Mouse (Mus musculus): ENCODE data around the gene Mapk3. TPM values are rescaled to one million over a fixed set of nuclear protein-coding genes. Genes with fewer than 3 reads are reported as not detected.
A peak's percentile ranks its signal among the peaks of the same experiment; 100 is the strongest.

Mapk3 gene
- total RNA-seq, 2 experiments from 2014 or later: 15.7 to 21.9 TPM

- intact Hi-C loops (cut with DNase I): loop anchor here (5.0 kb wide), 1 partner anchor 413 kb away; no protein-coding TSS in a partner anchor
- peak; percentile 74 for DNase-seq
Measured at GRCm38 (mm10) chr7:126799468-126800268, 40.3 kb downstream of the Mapk3 start.

DNA sequence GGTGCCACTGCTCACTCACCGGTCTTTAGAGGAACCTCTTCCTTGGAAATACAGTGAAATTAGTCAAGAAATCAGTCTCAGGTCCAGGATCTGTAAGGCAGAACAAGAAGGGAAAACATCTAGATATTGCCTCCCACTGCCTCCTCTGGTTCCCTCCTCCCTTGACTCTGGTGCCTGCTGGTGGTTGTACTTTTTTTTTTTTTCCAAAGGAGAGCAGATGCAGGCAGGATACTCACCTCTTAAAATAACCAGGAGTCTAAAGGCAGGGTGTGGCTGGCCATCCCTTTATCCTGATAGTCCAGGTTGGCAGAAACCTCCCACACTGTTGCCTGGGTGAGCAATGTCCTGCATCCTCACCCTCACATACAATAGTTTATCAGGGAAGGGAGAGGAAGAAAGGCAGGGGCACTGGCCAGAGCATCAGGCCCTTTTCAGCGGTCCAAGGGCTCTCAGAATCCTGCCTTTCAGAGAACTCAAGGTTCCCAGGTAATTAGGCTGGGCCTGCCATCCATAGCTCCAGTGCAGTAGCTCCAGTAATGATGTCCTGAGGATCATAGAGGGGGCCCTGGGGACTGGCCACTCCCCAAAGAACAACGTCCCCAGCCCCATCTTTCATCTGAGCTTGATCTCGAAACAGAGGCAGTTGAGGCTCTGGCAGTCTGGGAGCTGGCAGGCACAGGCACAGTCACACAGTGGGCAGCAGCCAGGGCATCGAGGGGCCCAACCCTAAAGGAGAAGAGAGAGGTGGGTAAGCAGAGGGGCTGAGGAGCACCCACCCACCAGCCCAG, 41.1 kb downstream of the Mapk3 start:
- no peak for DNase-seq
- intact Hi-C loops (cut with DNase I): loop anchor here (5.0 kb wide), 1 partner anchor 412 kb away; no protein-coding TSS in a partner anchor

GRCm38 (mm10) chr7:126801057-126801422, 41.6 kb downstream of the Mapk3 start:
- no peak for DNase-seq
- intact Hi-C loops (cut with DNase I): loop anchor here (5.0 kb wide), 1 partner anchor 411 kb away; no protein-coding TSS in a partner anchor

- intact Hi-C loops (cut with DNase I): loop anchor here (5.0 kb wide), 1 partner anchor 410 kb away; no protein-coding TSS in a partner anchor
- peak; percentile 64 to 65 for DNase-seq
Measured at GRCm38 (mm10) chr7:126802134-126802889, 42.9 kb downstream of the Mapk3 start.

DNA sequence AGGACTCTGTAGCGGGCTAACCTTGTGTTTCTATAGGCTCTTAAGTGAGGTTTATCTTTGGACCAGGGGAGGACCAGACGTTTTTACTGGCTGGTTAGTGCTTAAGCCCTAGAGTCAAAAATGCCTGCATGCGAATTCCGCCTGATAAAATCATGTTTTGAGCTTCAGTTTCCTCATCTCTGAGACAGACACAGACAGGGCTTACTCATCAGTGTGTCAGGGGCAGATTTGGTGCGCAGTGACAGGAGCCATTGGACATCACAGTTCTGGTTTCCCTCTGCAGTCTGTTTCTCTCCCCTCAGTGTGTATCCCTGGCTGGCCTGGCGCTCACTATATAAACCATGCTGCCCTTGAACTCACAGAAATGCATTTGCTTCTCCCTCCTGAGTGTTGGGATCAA, 43.8 kb downstream of the Mapk3 start:
- DNase-seq: no peak
- intact Hi-C loops (cut with DNase I): loop anchor here (5.0 kb wide), 1 partner anchor 409 kb away; no protein-coding TSS in a partner anchor

GRCm38 (mm10) chr7:126803751-126804150, 44.4 kb downstream of the Mapk3 start:
- intact Hi-C loops (cut with DNase I): loop anchor here (5.0 kb wide), 1 partner anchor 409 kb away; no protein-coding TSS in a partner anchor
- no peak for DNase-seq

DNA sequence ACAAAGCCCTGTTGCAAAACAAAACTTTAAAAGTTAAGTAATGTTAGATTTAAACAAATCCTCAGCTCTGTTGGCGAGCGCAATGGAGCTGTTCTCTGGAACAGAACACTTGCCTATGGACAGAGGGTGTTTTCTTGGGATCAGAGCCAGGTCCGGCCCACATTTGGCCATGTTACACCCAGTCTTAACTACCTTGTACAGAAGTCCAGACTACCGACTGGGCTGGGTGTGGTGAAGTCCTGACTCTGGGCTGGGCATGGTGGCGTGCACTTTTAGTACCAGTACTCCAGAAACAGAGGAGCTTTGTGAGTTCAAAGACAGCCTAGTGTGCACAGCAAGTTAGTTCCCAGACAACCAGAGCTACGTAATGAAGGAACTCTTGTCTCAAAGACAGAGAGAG, 47.6 kb downstream of the Mapk3 start:
- intact Hi-C loops (cut with DNase I): no loop called here
- no peak for DNase-seq

DNA sequence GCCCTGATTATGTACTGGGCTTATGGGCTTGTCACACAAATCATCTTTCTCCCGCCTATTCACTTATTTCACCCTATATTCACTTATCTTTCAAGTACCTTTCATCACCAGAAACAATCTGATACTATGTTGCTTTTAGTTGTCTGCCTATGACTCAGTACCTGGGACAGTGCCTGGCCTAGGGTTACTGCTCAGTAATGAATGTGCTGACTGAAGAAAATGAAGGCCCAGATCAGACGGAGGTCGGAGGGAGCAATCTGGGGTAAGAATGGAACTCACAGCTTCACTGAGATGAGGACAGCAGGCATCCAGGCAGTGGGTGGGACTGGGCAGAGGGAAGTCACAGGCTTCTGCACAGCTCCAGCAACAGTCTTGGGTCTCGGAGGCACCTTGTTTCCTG, 48.0 kb downstream of the Mapk3 start:
- no peak for DNase-seq
- intact Hi-C loops (cut with DNase I): no loop called here

DNA sequence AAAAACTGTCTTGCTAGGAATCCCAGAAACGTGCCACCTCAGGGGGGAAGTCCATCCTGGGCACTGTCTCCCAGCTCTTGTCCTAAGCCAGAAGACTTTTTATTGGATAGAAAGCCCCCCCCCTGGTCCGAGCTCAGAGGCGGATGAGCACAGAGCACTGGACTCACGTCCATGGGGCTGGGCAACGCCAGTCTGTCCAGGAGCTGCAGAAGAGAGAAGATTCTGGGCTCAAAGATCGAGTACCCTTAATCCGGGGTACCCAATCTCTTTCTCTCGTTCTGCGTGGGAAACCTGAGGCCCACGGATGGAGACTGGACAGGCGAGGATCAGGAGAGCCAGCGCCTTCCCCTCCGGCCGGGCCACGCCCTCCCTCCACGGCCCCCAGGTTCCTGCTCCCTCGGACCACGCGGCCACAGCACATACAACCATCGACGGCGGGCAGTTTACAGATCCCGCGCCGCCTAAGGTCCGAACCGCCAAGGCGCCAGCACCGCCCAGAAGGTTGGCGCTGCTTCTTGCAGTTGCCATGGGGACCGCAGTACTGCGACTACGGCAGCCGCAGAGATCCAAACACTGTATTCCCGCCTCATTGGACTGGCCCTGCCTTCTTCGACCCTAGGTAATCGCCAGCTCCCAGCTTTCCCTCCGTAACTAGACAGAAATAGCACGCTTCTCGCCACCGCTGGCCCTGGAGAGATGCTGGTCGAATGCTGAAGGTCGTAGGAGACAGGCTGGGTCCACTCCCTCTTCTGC, 49.5 kb downstream of the Mapk3 start:
- DNase-seq: peak; percentile 79 to 83
- intact Hi-C loops (cut with DNase I): no loop called here

DNA sequence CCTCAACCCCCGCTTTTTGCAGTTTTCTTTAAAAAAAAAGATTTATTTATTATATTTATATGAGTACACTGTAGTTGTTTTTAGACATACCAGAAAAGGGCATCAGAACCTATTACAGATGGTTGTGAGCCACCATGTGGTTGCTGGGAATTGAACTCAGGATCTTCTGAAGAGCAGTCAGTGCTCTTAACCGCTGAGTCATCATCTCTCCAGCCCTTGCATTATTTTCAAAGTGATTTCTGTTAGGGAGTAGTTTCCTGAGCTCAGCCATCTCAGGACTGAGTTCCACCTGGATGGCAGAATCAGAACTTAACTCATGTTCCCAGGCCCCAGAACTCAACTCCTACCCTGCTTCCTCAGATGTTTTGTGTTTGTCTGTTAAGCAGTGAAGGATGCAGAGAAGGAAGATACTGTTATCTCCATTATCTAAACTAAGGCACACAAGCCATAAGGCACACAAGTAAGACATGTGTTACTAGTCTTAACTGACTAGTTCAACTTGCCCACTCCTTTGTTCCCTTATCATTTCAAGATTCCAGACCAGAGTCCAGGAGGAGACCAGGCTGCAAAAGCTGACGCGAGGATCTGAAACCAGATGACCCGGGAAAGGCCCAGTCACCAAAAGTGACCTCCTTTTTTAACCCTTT, 50.4 kb downstream of the Mapk3 start:
- no peak for DNase-seq
- intact Hi-C loops (cut with DNase I): no loop called here

Other genes with a start within 250 kb of the Mapk3 start
- gene Eif3c, start 193.2 kb upstream of the Mapk3 start, total RNA-seq (2021): 100 to 1,000 TPM; 129 to 154 TPM
- gene Apobr, start 174.7 kb upstream of the Mapk3 start, total RNA-seq (2021): under 1 TPM; 0.44 to 0.46 TPM
- 10 to 100 TPM; 10.7 to 11.0 TPM for gene Cln3, start 173.8 kb upstream of the Mapk3 start, total RNA-seq (2021)
- gene Il27, start 164.7 kb upstream of the Mapk3 start, total RNA-seq (2021): not detected
- gene Nupr1, start 128.7 kb upstream of the Mapk3 start, total RNA-seq (2021): 10 to 100 TPM in 1 of 2 experiments, 1 to 10 TPM in 1; 8.5 to 11.9 TPM
- gene Sgf29, start 110.3 kb upstream of the Mapk3 start, total RNA-seq (2021): 10 to 100 TPM; 29.3 to 33.2 TPM
- gene Sult1a1, start 83.2 kb upstream of the Mapk3 start, total RNA-seq (2021): 10 to 100 TPM; 15.7 to 21.0 TPM
- 10 to 100 TPM; 29.9 to 36.8 TPM for gene Bola2, start 64.2 kb upstream of the Mapk3 start, total RNA-seq (2021)
- 1 to 10 TPM; 2.1 to 3.6 TPM for gene Slx1b, start 63.8 kb upstream of the Mapk3 start, total RNA-seq (2021)
- gene Coro1a, start 51.8 kb upstream of the Mapk3 start, total RNA-seq (2021): 1 to 10 TPM; 2.6 to 5.2 TPM
- gene Gdpd3, start 6.7 kb downstream of the Mapk3 start, total RNA-seq (2021): 1 to 10 TPM in 1 of 2 experiments, under 1 TPM in 1; 0.99 to 1.8 TPM
- gene Ypel3, start 17.4 kb downstream of the Mapk3 start, total RNA-seq (2021): 10 to 100 TPM; 77.7 to 97.4 TPM
- gene Tbx6, start 21.9 kb downstream of the Mapk3 start, total RNA-seq (2021): under 1 TPM; 0.28 to 0.30 TPM
- gene Ppp4c, start 32.9 kb downstream of the Mapk3 start, total RNA-seq (2021): 10 to 100 TPM; 21.6 to 22.4 TPM
- gene Fam57b, start 38.1 kb downstream of the Mapk3 start, total RNA-seq (2021): 10 to 100 TPM; 55.8 to 67.4 TPM
- not detected for gene 4930451I11Rik, start 72.0 kb downstream of the Mapk3 start, total RNA-seq (2021)
- not detected for gene Doc2a, start 87.8 kb downstream of the Mapk3 start, total RNA-seq (2021)
- gene Hirip3, start 102.4 kb downstream of the Mapk3 start, total RNA-seq (2021): 1 to 10 TPM; 3.7 to 7.8 TPM
- gene Ino80e, start 102.8 kb downstream of the Mapk3 start, total RNA-seq (2021): 10 to 100 TPM; 10.3 to 12.6 TPM
- 10 to 100 TPM; 18.3 to 21.7 TPM for gene Taok2, start 125.1 kb downstream of the Mapk3 start, total RNA-seq (2021)
- 1 to 10 TPM; 9.1 to 9.3 TPM for gene Tmem219, start 163.3 kb downstream of the Mapk3 start, total RNA-seq (2021)
- 1 to 10 TPM; 1.4 to 1.6 TPM for gene Kctd13, start 169.3 kb downstream of the Mapk3 start, total RNA-seq (2021)
- gene Asphd1, start 190.0 kb downstream of the Mapk3 start, total RNA-seq (2021): not detected
- 1 to 10 TPM; 1.5 to 2.3 TPM for gene Sez6l2, start 191.0 kb downstream of the Mapk3 start, total RNA-seq (2021)
- 10 to 100 TPM; 28.0 to 37.2 TPM for gene Cdipt, start 216.3 kb downstream of the Mapk3 start, total RNA-seq (2021)
- under 1 TPM; 0.43 to 0.44 TPM for gene Cdiptos, start 216.5 kb downstream of the Mapk3 start, total RNA-seq (2021)